Mouse (Mus musculus): ENCODE results near the gene Dnajb4. TPM values are rescaled to one million over a fixed set of nuclear protein-coding genes. Genes with fewer than 3 reads are reported as not detected.

The Dnajb4 gene
- polyA plus RNA-seq, 1 experiment from 2014 or later: 37.5 TPM

GRCm38 (mm10) chr3:152231333-152232100, 21.4 kb upstream of the Dnajb4 start:
- 65% methylated on average over 6 of the region's 6 CpGs for WGBS
- H3K4me3 ChIP-seq: no peak overlapping the region
- no peaks in the 10 kb centered on the region for H3K4me1 ChIP-seq (replicated peaks)
- no peaks in the 10 kb centered on the region for H3K27me3 ChIP-seq
- no peak overlapping the region for H3K27ac ChIP-seq
- ATAC-seq (ENCODE audit: low FRiP score): no peak
- no peak overlapping the region for H3K4me2 ChIP-seq
- peaks cover 57% of the 10 kb centered on the region for H3K36me3 ChIP-seq
- H3K9me3 ChIP-seq: no peaks in the 10 kb centered on the region
- no peak overlapping the region for H3K9ac ChIP-seq

- Histone ChIP-seq H3K27me3 (no peaks in the 10 kb centered on the region), H3K9me3 (no peaks in the 10 kb centered on the region), H3K4me1 (replicated peaks) (no peaks in the 10 kb centered on the region), H3K9ac (no peak overlapping the region), H3K4me2 (no peak overlapping the region), H3K36me3 (peaks cover 69% of the 10 kb centered on the region), H3K4me3 (no peak overlapping the region), H3K27ac (no peak overlapping the region)
- WGBS: 92% methylated on average over 5 of the region's 5 CpGs
- no peak for ATAC-seq (ENCODE audit: low FRiP score)
Measured at GRCm38 (mm10) chr3:152229271-152229670, 19.2 kb upstream of the Dnajb4 start.

GRCm38 (mm10) chr3:152228843-152229242, 18.7 kb upstream of the Dnajb4 start:
- no peak for ATAC-seq (ENCODE audit: low FRiP score)
- no peaks in the 10 kb centered on the region for H3K4me1 ChIP-seq (replicated peaks)
- H3K4me2 ChIP-seq: no peak overlapping the region
- no peak overlapping the region for H3K9ac ChIP-seq
- no peaks in the 10 kb centered on the region for H3K9me3 ChIP-seq
- no peak overlapping the region for H3K4me3 ChIP-seq
- peaks cover 72% of the 10 kb centered on the region for H3K36me3 ChIP-seq
- H3K27me3 ChIP-seq: no peaks in the 10 kb centered on the region
- no peak overlapping the region for H3K27ac ChIP-seq
- 97% methylated on average over 7 of the region's 7 CpGs for WGBS

GRCm38 (mm10) chr3:152225906-152226305, 15.8 kb upstream of the Dnajb4 start:
- no peak overlapping the region for H3K9ac ChIP-seq
- 94% methylated on average over 7 of the region's 7 CpGs for WGBS
- no peaks in the 10 kb centered on the region for H3K9me3 ChIP-seq
- no peak overlapping the region for H3K27ac ChIP-seq
- no peak overlapping the region for H3K4me3 ChIP-seq
- no peak overlapping the region for H3K4me2 ChIP-seq
- H3K27me3 ChIP-seq: no peaks in the 10 kb centered on the region
- peaks cover 85% of the 10 kb centered on the region for H3K36me3 ChIP-seq
- H3K4me1 ChIP-seq (replicated peaks): no peaks in the 10 kb centered on the region
- ATAC-seq (ENCODE audit: low FRiP score): no peak

- H3K4me2 ChIP-seq: no peak overlapping the region
- H3K9me3 ChIP-seq: no peaks in the 10 kb centered on the region
- ATAC-seq (ENCODE audit: low FRiP score): no peak
- no peaks in the 10 kb centered on the region for H3K27me3 ChIP-seq
- no peaks in the 10 kb centered on the region for H3K4me1 ChIP-seq (replicated peaks)
- H3K36me3 ChIP-seq: peaks cover 88% of the 10 kb centered on the region
- no peak overlapping the region for H3K27ac ChIP-seq
- no peak overlapping the region for H3K9ac ChIP-seq
- no peak overlapping the region for H3K4me3 ChIP-seq
Measured at GRCm38 (mm10) chr3:152224918-152225317, 14.8 kb upstream of the Dnajb4 start.

- WGBS: 61% methylated on average over 3 of the region's 3 CpGs
- ATAC-seq (ENCODE audit: low FRiP score): no peak
Measured at GRCm38 (mm10) chr3:152213416-152213815, 3.3 kb upstream of the Dnajb4 start.

GRCm38 (mm10) chr3:152211731-152212279, 1.7 kb upstream of the Dnajb4 start:
- peaks cover 23% of the 10 kb centered on the region for H3K36me3 ChIP-seq
- H3K27ac ChIP-seq: 0 out of 2 replicates have a peak overlapping the region, but pooled peaks have one; percentile 100
- 43% methylated on average over 7 of the region's 7 CpGs for WGBS

More at GRCm38 (mm10) chr3:152213416-152213815, 3.3 kb upstream of the Dnajb4 start:
- Histone ChIP-seq H3K4me2 (peak overlapping the region; percentile 90), H3K9ac (no peak overlapping the region), H3K4me3 (peak overlapping the region; percentile 69), H3K4me1 (replicated peaks) (peaks cover 38% of the 10 kb centered on the region), H3K27ac (no peak overlapping the region), H3K36me3 (peaks cover 33% of the 10 kb centered on the region), H3K9me3 (no peaks in the 10 kb centered on the region), H3K27me3 (no peaks in the 10 kb centered on the region)

GRCm38 (mm10) chr3:152210728-152211391, 758 bp upstream of the Dnajb4 start:
- ATAC-seq (ENCODE audit: low FRiP score): peak; percentile 76
- Histone ChIP-seq H3K27ac (peak overlapping the region; percentile 100), H3K9me3 (no peaks in the 10 kb centered on the region), H3K4me1 (replicated peaks) (peaks cover 40% of the 10 kb centered on the region), H3K9ac (peak overlapping the region; percentile 96), H3K36me3 (peaks cover 14% of the 10 kb centered on the region), H3K4me3 (peak overlapping the region; percentile 69), H3K4me2 (peak overlapping the region; percentile 90), H3K27me3 (no peaks in the 10 kb centered on the region)
- WGBS: under 1% methylated on average over 66 of the region's 68 CpGs

More at GRCm38 (mm10) chr3:152211731-152212279, 1.7 kb upstream of the Dnajb4 start:
- H3K4me2 ChIP-seq: peak overlapping the region; percentile 90
- peak overlapping the region; percentile 96 for H3K9ac ChIP-seq
- H3K27me3 ChIP-seq: no peaks in the 10 kb centered on the region
- ATAC-seq (ENCODE audit: low FRiP score): no peak
- peaks cover 40% of the 10 kb centered on the region for H3K4me1 ChIP-seq (replicated peaks)
- H3K9me3 ChIP-seq: no peaks in the 10 kb centered on the region
- peak overlapping the region; percentile 69 for H3K4me3 ChIP-seq

- peak overlapping the region; percentile 100 for H3K27ac ChIP-seq
- peak; percentile 55 for ATAC-seq (ENCODE audit: low FRiP score)
- 6% methylated on average over 25 of the region's 25 CpGs for WGBS
- H3K4me2 ChIP-seq: peak overlapping the region; percentile 90
- H3K36me3 ChIP-seq: peaks cover 10% of the 10 kb centered on the region; the same call in 1 of the 2 replicates
- H3K9ac ChIP-seq: peak overlapping the region; percentile 96
- peaks cover 32% of the 10 kb centered on the region for H3K4me1 ChIP-seq (replicated peaks)
- H3K9me3 ChIP-seq: no peaks in the 10 kb centered on the region
- H3K27me3 ChIP-seq: no peaks in the 10 kb centered on the region
- H3K4me3 ChIP-seq: peak overlapping the region; percentile 69
Measured at GRCm38 (mm10) chr3:152209177-152209966, 730 bp downstream of the Dnajb4 start.

- Histone ChIP-seq H3K36me3 (peaks cover 10% of the 10 kb centered on the region; the same call in 1 of the 2 replicates), H3K27me3 (no peaks in the 10 kb centered on the region), H3K4me1 (replicated peaks) (peaks cover 29% of the 10 kb centered on the region), H3K9ac (no peak overlapping the region), H3K9me3 (no peaks in the 10 kb centered on the region), H3K4me2 (peak overlapping the region; percentile 90), H3K4me3 (no peak overlapping the region), H3K27ac (no peak overlapping the region)
- WGBS: 94% methylated on average over 7 of the region's 7 CpGs
- no peak for ATAC-seq (ENCODE audit: low FRiP score)
Measured at GRCm38 (mm10) chr3:152208096-152208885, 1.8 kb downstream of the Dnajb4 start.

GRCm38 (mm10) chr3:152207156-152207555, 2.9 kb downstream of the Dnajb4 start:
- no peak overlapping the region for H3K27ac ChIP-seq
- 0 out of 2 replicates have a peak, but pooled peaks cover 5% of the 10 kb centered on the region for H3K36me3 ChIP-seq
- no peaks in the 10 kb centered on the region for H3K27me3 ChIP-seq
- H3K9ac ChIP-seq: no peak overlapping the region
- ATAC-seq (ENCODE audit: low FRiP score): no peak
- H3K4me3 ChIP-seq: no peak overlapping the region
- no peaks in the 10 kb centered on the region for H3K9me3 ChIP-seq
- H3K4me2 ChIP-seq: no peak overlapping the region
- H3K4me1 ChIP-seq (replicated peaks): peaks cover 18% of the 10 kb centered on the region
- 98% methylated on average over 4 of the region's 4 CpGs for WGBS
